Mouse (Mus musculus) embryonic facial prominence, embryonic 10.5 days (tissue): Measurements from ENCODE around the gene Mgst2. TPM values are rescaled to one million over a fixed set of nuclear protein-coding genes. Genes with fewer than 3 reads are reported as not detected.

Experiments
- DNase-seq: peaks from one replicate; pipeline ENCODE4 v3.0.0-alpha.2; 2017; ENCODE audit warnings: low spot score
- H3K27ac ChIP-seq: fragments of 300-500 bp; sonication (generic); replicated peaks from 2 replicates; pipeline ENCODE4 v1.5.1; 2016; ENCODE audit warnings: mild to moderate bottlenecking
- H3K27me3 ChIP-seq: fragments of 300-500 bp; sonication (generic); replicated peaks from 2 replicates; pipeline ENCODE4 v1.6.1; 2016; ENCODE audit warnings: low read depth, mild to moderate bottlenecking; ENCODE audit not compliant: poor library complexity, severe bottlenecking
- H3K36me3 ChIP-seq: fragments of 300-500 bp; sonication (generic); replicated peaks from 2 replicates; pipeline ENCODE4 v1.6.1; 2016; ENCODE audit warnings: mild to moderate bottlenecking, moderate library complexity
- H3K4me1 ChIP-seq: fragments of 300-500 bp; sonication (generic); 2 replicates; pipeline ENCODE4 v1.6.1; 2016
- H3K4me3 ChIP-seq: fragments of 300-500 bp; sonication (generic); 2 replicates; pipeline ENCODE4 v1.5.1; 2016; ENCODE audit warnings: mild to moderate bottlenecking, moderate library complexity
- H3K9me3 ChIP-seq: fragments of 300-500 bp; sonication (generic); 2 replicates; pipeline ENCODE4 v1.6.1; 2016; ENCODE audit warnings: mild to moderate bottlenecking
- WGBS: fragments of 180-500 bp; shearing (Covaris S2); methylation state at CpG from one replicate; pipeline ENCODE4 v1.1.7; 2016; 5-methylcytosine and 5-hydroxymethylcytosine counted together
- polyA plus RNA-seq: library from polyadenylated mRNA; unstranded; fragments of >200 nt; fragmentation: Nextera tagmentation; extraction: Ambion mirVana; gene quantifications from 2 replicates; pipeline ENCODE4 v1.2.1, GENCODE M21; 2016

Mgst2 gene
- polyA plus RNA-seq, 1 experiment from 2014 or later = 0.61 TPM

DNA sequence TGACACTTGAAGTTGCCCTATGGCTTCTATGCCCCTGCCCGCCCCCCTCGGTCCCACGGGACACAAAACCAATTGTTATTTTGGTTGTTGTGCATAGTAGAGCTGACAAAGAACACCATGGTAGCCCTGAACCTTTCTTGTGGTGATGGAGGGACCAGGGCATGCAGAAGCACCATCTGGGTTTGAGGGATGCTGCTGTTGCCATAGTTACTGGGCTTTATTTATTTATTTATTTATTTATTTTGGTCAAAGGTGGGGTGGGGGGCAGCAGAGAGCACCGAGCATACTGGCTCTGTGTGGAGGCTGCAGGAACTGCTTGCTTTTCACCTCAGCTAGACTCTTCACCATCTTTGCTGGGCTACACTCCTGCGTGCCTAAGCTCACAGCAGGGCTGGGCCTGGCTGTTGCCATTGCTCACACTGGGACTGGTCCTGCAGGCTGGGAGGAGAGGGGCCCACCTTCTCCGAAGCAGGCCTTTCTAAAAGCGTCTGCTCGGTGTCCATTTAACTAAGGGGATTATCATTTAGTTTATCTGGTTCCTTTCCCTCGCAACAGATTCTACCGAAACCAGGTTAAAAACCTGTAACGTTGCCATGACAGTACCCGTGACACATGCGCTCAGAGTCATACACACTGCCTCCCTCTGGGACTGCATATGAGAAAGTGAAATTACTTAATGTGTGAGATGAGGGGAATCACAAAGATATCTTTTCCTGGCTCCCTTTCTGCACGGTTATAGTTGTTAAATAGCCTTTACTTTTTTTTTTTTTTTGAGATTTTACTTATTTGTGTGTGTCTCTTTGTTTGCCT is 69.2 kb downstream of the Mgst2 start:
- H3K36me3 ChIP-seq = no peaks in the 10 kb centered on the region
- no peak for DNase-seq
- no peak overlapping the region for H3K4me3 ChIP-seq
- peak overlapping the region; percentile 44 for H3K27ac ChIP-seq
- peaks cover 28% of the 10 kb centered on the region for H3K4me1 ChIP-seq
- 66% methylated on average over 14 of the region's 14 CpGs for WGBS
- H3K9me3 ChIP-seq = no peaks in the 10 kb centered on the region
- H3K27me3 ChIP-seq = no peaks in the 10 kb centered on the region

DNA sequence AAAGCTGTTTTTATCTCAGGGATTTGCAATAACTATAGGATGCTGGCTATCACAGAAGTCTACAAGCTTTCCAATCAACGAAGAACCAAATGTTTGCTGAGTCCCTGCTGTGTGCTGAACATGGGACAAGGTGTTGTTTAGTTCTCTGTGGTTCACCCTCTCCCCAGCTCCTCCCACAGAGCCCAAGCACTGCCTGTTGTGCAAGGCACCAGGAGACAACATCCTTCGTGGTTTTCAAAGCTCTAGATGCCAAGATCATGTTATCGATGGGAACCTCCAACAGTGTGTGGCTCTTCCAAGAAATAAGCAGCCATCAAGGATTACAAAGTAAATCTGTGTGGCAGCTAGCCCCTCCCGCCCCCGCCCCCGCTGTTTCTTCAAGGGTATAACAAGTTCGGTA is 70.5 kb downstream of the Mgst2 start:
- Histone ChIP-seq H3K4me3 (no peak overlapping the region), H3K36me3 (no peaks in the 10 kb centered on the region)
- DNase-seq = no peak

DNA sequence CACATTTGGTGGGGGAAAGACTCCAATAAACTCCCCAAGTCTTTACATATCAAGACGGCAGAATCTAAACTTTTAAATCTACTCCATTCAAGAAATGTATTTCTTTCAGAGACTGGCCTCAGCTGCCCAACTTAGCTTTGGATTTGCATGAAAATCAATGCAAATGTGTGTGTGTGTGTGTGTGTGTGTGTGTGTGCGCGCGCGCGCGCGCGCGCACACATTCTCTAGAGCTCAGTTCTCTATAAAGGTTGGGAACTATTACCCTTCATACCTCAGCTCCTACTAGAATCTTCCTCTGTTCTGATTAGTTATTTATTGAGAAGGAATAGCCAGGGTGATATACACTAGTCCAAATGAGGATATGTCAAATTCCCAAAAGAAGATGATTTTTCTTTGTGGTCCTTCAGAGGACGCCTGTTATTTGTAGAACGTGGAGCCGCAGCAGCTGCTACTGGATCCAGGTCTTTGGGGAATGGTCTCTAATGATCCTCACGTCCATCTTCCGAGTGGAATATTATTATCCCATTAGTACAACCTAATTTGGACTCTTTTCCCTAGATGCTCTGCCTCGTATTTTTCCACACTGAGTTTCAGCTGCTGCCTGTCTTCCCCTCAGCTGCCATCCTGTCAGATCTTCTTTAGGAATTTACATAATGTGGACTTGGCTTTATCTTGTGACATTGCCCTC is 71.9 kb downstream of the Mgst2 start:
- Histone ChIP-seq H3K36me3 (no peaks in the 10 kb centered on the region), H3K27me3 (no peaks in the 10 kb centered on the region), H3K27ac (no peak overlapping the region), H3K9me3 (no peaks in the 10 kb centered on the region), H3K4me1 (peaks cover 25% of the 10 kb centered on the region), H3K4me3 (no peak overlapping the region)
- no peak for DNase-seq
- WGBS = 89% methylated on average over 16 of the region's 16 CpGs

More for the DNA sequence above, 70.5 kb downstream of the Mgst2 start:
- peaks cover 22% of the 10 kb centered on the region for H3K4me1 ChIP-seq
- H3K27ac ChIP-seq = no peak overlapping the region
- WGBS = 91% methylated on average over 7 of the region's 7 CpGs
- no peaks in the 10 kb centered on the region for H3K27me3 ChIP-seq
- H3K9me3 ChIP-seq = no peaks in the 10 kb centered on the region

Other genes starting within 250 kb of the Mgst2 start
- 68.2 and 69.9 TPM in 2 replicates for gene Naa15, start 245.2 kb upstream of the Mgst2 start, polyA plus RNA-seq
- gene Rab33b, start 176.4 kb upstream of the Mgst2 start, polyA plus RNA-seq = 14.2 and 15.3 TPM in 2 replicates
- gene Setd7, start 99.5 kb upstream of the Mgst2 start, polyA plus RNA-seq = 4.2 and 5.1 TPM in 2 replicates